Mouse (Mus musculus): ENCODE measurements at regions not wholly inside any gene's neighbourhood (a gene's known extent, or its start where the extent isn't known, plus 50 kb on each side); places are given as distances from the start of the nearest gene placed in this dataset.

DNA sequence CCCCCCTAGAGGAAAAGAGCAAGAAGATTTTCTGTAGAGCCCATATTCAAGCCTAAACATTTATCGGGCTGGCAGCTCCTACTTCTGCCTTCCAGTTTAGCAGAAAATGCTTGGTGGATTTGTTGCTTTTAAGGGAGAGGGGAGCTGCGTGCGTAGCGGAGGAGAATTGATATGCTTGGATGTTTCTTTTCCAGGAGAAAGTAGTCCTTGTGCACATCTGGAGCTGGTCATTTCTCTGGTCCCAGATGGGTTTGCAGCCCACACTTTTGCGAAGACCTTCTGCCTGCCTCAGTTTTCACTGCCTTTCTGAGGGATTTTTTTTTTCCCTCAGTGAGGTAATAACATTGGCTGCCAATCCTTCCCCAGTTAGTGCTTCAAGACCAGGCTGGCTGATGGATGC lies 203.6 kb downstream of the Kcnrg start:
- ATAC-seq (replicated peaks; ENCODE audit: poor library complexity) = no peak

DNA sequence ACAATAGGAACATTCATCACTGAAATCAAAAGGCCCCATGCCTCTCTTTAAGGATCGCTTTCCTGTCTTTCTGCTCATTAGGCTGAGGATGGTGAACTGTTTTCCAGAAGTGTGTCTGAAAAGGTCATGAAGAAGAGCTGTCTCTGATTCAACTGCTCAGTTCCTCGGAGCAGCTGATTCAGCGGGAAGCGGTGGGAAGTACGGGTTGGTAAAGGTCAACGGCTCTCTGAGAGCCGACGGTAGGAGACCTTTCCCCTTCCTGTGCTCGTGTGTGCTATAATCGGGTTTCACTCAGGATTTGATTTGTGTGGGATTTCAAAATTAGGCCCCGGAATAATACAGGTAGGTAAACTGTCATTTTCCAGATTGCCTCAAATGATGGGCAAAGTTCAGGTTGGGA lies 210.5 kb downstream of the Kcnrg start:
- ATAC-seq (replicated peaks; ENCODE audit: poor library complexity) = no peak

DNA sequence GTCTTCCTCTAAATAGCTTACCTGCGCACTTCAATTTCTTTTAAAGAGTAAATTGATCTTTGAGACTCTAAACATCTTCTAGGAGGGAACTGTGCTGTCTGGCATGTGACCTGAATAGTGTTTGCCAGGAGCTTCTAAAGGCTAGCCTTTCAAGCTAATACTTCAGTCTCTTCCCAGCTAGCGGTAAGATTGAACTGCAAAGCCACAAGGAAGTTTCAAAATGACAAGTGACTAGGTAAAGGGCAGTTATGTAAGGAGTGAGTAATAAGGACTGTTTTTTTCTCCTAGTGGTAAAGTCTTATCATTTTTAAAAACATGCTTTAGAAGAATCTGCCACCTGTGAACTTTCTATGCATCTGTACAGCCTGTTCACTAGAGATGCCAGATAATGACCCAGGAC lies 211.1 kb downstream of the Kcnrg start:
- ATAC-seq (replicated peaks; ENCODE audit: poor library complexity) = peak; percentile 29; the same call in 1 of the 2 replicates

DNA sequence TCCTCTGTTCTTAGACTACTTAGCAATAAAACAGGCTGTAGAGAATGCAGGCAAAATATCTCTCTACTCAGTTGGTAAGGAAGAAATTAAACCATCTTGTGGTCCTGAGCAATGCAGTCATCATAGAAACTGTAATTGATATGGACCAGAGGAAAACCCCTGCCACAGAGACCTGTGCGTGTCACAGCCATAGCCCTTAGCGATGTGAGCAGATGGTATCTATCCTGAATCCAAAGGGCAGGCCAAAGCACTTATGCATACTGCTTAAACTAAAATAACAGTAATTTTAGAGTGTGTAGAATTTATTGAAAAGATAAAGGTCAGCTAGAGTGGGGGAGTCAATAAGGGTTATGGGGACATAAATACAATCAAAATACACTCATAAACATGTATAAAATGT lies 212.0 kb downstream of the Kcnrg start:
- ATAC-seq (replicated peaks; ENCODE audit: poor library complexity) = no peak

DNA sequence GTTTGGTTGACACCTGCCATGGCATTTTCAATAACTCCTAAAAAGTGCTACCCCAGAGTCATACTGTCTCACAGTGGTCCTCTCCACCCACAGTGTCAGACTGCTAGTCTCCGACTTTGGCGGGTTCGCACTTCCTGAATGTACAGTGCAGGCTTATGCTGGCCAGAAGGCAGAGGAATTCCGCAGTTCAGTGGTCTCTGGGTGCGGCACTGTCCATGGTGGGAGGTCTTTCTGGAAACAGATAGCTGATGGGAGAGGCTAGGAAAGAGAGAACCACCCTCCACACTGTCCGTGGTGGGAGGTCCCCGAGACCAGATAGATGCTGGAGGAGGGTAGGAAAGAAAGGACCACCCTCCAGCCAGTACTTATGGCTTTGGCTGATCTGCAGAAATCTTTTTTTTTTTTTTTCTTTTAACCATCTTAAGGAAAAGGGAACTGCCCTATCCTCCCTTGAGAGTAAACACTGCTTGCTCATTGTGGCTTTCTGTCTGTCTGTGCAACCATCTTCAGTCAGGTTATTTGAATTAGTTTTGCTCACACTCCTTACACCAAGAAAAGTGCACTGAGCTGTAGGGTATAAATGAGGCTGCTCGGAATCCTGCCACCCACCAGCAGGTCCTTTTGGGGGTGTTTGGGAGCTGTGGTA lies 227.2 kb downstream of the Kcnrg start:
- peak; percentile 51 for ATAC-seq (replicated peaks; ENCODE audit: poor library complexity)

DNA sequence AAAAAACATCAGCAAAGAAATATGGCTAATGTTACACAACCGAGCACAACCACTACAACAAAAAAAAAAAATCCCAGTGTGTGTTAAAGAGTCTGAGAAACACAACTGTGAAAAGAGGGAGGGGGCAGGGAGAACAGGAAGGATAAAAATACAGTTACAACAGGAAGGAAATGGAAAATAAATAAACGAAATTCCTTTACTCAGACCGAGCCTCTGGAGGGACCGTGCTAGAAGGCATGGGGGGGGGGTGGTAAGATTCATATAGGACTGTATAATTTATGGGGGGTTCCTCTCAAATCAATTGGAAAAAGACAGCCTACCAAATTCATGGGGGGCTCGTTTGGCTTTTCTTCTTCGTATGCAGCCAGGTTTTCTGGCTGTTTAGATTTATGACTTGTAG lies 228.5 kb downstream of the Kcnrg start:
- no peak for ATAC-seq (replicated peaks; ENCODE audit: poor library complexity)

DNA sequence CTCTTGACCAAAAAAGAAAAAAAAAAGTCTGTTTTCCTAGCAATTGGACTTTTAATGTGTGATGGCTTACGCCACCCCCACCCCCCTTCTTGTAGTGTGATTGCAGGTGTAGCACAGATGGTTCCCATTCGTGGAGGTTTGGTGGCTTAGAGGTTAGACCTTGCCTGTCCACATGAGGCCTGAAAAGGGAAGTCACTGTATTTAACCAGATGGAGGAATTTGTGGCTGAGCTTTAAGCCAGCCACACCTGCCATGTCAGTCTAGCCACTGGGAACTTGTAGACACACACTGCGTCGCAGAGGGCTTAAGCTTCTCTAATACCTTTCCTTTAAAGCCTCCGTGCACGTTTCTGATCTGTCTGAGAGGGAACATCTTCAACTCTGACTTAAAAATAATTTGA lies 229.0 kb downstream of the Kcnrg start:
- ATAC-seq (replicated peaks; ENCODE audit: poor library complexity) = peak; percentile 78

DNA sequence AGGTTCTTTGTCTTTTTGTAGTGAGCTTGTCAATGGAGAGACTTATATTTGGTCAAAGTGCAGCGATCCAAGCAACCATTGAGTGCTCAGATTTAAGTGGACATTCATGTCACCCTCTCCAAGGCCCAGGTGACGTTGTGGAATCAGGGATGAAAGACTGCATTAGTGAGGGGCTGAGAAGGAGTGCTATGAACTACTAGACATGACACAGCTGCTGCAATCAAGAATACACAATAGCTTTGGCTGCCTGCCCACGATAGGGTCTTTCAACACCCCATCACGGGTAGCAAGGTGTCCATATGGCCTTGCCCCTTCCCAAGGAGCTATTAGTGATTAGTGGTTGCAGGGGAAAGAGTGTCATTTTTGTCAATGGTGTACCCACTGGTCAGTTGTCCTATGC lies 229.7 kb downstream of the Kcnrg start:
- no peak for ATAC-seq (replicated peaks; ENCODE audit: poor library complexity)

DNA sequence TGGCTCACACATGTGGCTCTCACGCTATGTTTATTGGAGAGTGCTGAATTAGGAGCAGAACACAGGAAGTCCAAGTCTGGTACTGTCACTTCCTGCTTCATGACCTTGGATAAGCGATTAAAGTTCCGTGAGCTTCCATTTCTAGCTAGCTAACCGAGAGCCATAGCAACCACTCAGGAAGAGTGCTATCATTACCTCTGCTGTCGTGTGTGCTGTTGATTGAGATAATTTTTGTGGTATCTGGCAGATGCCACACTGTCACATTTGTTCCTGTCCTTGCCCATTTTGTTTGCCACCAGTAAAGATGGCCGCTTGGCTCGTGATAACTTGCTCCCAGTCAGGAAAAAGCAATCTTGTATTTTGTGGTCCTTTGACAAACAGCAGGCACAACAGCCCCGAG lies 230.6 kb downstream of the Kcnrg start:
- ATAC-seq (replicated peaks; ENCODE audit: poor library complexity) = peak; percentile 33; the same call in 1 of the 2 replicates

DNA sequence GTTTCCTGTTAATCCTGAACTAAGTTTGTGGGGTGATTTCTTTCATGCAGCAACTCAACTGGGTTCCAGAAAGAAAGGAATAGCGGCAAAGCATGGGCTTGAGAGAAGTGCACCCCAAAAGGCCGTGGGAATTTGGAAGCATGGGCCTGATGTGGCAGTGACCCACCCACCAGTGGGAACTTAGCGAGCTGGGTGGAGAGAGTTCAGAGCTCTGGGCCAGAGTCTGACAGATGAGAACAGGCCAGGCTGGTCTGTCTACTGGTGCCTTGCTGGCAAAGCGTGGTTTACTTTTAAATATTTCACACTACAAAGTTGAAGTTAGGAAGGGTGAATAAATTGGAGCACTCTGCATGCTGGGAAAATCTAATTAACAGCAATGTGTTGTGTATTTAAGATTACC lies 235.2 kb downstream of the Kcnrg start:
- ATAC-seq (replicated peaks; ENCODE audit: poor library complexity) = no peak

DNA sequence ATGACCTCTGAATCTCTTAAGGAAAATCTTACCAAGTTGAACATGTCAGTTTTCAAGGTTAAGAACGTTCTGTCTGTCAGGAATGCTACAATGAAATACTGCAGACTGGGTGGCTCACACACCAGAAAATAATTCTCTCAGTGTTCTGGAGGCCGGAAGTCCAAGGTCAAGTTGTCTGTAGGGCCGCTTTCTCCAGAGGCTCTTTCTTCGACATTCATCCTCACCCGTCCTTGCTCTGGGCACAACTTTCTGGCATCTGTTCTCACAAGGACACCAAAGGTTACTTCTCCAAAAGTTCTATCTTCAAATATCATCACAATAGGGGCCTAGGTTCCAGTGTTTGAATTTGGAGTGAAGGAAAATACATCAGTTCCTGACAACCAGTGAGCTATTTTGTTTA lies 239.2 kb downstream of the Kcnrg start:
- ATAC-seq (replicated peaks; ENCODE audit: poor library complexity) = no peak

DNA sequence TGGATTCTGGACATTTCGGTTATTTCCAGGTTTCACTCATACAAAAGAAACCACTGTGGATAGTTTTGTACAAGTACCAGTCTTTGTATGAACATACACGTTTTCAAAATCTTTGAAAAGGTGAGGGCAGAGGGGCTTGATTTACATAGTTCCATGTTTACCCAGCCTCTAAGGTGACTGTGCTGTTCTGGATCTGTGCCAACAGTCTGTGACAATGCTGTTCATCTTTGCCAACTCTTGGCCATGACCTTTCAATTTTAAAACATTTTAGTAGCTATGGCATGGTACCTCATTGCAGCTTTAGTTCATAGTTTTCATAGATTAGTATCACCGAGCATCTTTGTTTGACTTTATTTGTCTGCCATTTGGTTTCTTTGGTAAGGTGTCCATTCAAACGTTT lies 243.0 kb downstream of the Kcnrg start:
- ATAC-seq (replicated peaks; ENCODE audit: poor library complexity) = no peak

DNA sequence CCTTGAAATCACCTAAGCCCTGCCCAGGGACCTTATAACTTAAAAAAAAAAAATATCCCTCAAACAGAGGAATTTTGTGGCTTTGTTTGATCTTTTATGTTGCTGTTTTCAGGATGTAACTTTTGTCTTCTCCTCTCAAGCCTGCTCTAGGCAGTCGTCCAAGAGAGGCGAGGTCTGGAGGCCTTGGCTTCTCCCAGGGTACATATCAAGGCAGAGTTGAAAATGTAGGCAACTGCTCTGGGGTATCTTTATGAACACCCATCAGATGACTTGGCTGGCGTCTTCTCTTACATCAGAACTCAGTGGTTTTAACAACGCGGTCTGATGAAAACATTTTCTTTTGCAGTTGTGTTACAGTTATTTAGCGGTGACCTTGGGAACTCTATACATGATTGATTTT lies 250.4 kb downstream of the Kcnrg start:
- ATAC-seq (replicated peaks; ENCODE audit: poor library complexity) = no peak

DNA sequence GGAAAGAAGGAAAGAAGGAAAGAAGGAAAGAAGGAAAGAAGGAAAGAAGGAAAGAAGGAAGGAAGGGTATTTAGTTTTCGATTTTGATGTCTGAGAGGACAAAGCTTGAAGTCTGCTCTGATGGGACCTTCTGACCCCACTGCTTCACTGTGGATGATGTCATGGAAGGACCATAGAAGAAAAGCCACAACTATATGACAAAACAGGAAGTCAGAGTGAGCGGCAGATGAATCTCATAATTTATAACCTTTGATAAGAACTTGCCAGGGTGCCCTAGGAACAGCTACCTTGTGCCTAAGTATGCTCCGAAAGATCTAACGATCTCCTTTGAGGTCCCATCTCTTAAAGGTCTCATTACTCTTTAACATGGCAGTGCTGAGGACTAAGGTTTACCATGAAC lies 253.4 kb downstream of the Kcnrg start:
- ATAC-seq (replicated peaks; ENCODE audit: poor library complexity) = peak; percentile 38; the same call in 1 of the 2 replicates

DNA sequence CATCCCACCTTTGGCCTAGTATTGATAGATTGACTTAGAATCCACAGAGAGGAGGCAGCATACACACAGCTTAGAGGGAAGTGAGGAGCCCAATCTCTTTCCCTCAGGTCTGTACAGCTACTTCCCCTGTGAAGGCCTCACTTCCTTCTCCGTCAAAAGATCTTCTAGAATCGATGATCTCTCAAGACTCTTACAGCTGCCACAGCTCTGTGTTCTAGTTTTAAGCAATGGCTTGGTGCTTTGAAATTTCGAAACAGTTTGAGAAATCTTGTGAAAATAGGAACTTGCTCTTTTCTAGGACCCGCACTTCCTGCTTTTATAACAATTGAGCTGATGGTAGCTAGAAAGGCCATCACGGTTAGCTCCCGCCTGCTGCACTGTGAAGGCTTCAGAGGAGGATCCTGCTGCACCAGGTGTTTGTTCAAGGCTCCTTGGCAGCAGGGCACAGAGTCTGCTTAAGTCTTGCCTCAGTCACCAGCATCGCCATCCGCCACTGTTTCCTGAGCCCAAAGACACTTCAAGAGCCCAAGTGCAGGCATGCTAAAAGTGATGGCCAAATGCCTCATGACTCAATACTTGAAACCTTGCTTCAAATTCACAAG lies 254.2 kb downstream of the Kcnrg start:
- ATAC-seq (replicated peaks; ENCODE audit: poor library complexity) = peak; percentile 89

DNA sequence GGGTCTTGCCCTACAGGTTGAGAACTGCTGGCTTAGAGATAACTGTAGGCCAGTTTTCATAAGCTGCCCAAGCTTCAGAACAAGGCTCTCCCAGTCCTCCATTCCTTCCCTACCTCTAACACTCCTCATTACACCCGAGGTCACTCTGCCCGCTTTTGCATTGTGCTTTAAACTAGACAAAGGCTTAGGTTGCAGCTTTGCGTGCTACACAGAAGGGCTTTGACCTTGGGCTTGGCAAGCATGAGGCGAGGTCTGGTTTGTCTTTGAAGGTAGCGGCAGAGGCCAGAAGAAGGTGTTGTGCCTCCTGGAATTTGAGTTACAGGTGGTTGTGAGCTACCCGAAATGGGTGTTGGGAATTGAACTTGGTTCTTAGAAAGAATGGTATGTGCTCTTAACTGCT lies 255.7 kb downstream of the Kcnrg start:
- ATAC-seq (replicated peaks; ENCODE audit: poor library complexity) = no peak

DNA sequence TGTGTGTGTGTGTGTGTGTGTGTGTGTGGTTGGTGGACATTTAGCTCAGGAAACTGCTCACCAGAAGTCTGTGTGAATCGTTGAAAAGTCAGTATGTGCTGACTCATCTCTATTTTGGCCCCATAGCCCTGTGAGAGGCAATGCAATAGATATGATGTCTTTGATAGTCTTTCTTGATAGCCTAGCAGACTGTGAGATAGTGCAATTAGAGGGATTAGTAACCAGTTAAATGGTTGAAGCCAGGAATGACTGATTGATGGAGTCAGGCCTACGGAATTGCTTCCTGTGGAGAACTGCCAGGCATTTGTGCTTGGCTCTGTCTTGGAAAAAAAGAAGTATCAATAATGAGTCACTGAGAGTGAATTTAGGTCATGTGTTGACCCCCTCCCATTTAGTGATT lies 256.2 kb downstream of the Kcnrg start:
- no peak for ATAC-seq (replicated peaks; ENCODE audit: poor library complexity)

DNA sequence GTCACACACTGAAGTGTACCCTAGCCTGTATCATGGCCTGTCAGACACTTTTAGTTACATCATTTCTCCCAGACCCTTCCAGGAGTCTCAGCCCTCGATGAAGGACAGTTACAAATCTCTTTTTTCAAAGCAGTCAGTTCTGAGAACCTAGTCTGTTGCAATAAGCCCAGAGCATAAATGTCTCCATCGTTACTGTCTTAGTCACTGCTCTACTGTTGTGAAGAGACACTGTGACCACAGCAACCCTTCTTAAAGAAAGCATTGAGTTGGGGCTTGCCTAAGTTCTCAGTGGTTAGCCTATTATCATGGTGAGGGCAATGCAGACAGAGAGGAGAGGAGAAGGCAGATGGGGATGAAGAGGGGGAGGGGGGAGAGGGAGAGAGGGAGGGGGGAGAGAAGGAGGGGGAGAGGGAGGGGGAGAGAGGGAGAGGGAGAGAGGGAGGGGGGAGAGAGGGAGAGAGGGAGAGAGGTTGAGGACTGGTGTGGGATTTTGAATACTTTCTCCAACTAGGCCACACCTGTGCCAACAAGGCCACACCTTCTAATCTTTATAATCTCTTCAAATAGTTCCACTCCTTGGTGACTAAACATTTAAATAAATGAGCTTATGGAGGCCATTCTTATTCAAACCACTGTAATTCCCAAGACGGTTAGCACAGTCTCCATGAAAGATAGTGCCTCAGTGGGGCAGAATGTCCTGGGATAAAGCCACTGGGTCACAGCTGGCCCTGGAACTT lies 259.4 kb downstream of the Kcnrg start:
- ATAC-seq (replicated peaks; ENCODE audit: poor library complexity) = peak; percentile 90

DNA sequence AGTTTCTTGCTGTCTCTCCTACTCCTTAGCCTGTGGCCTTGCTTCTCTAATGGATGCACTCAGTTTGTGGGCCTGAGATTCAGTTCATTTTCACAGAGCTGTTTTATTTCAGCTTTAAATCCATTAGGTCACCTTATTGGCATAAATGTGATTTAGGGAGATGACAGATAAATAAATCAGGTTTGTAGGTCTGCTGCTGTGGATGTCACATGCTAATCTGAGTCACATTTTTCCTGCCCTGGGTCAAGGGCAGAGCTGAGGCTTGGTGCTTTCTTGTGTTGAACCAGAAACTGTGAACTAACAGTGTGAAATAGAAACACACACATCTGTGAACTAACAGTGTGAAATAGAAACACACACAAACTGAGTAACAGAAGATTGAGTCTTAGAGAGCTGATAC lies 266.9 kb downstream of the Kcnrg start:
- no peak for ATAC-seq (replicated peaks; ENCODE audit: poor library complexity)

DNA sequence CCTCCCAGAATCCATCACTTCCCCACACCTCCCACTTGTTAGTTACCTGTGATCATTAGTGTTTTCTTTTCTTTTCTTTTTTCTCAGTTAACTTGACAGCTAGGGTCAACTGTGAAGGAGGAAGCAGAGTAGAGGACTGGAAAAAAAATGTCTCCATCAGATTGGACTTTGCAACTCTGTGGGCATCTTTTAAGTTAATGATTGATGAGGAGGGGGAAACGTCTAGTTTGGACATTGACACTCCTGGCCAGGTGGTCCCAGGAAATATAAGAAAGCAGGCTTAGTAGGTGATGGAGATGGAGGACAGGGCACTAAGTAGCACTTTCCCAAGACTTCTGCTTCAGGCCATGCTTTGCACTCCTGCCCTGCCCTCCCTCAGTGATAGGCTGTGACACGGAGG lies 272.2 kb downstream of the Kcnrg start:
- ATAC-seq (replicated peaks; ENCODE audit: poor library complexity) = no peak

DNA sequence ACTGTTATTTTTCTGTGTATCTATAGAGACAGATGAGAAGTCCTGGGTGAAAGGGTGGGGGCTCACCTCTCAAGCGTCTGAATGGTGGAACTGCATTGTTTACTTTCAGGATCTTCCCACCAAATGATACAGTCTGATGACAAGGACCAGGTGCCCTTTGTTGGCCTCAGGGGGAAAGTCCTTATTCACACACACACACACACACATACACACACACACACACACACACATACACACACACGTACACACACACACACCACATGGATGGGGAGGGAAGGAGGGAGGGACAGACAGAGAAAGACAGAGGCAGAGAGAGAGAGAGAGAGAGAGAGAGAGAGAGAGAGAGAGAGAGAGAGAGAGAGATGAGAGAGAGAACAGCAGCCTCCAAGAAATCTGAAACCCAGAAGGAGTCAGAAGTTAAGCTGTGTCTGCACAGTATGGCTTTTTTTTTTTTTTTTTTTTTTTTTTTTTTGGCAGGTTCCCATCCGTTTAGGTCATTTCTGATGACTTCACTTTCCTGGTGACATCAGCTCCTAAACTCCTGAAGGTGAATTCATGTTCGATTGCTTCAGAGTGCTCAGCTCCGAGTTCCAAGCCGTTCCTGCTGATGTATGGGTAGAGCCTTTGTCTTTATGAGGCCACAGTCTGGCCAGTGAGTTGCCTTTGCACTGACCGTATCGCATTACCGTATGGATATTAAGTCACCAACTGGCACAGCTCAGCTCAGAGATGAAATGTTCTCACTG lies 273.4 kb downstream of the Kcnrg start:
- ATAC-seq (replicated peaks; ENCODE audit: poor library complexity) = no peak
